Mouse (Mus musculus) layer of hippocampus, postnatal 10 days (tissue): ENCODE results near the gene Rgcc. TPM values are rescaled to one million over a fixed set of nuclear protein-coding genes. Genes with fewer than 3 reads are reported as not detected.
A peak's percentile ranks its signal among the peaks of the same experiment; 100 is the strongest.

Experiments used
- DNase-seq, 2 experiments: peaks; one replicate each; pipeline ENCODE4 v3.0.0; 2021; ENCODE audit warnings: low spot score in 2 of 2
- total RNA-seq, 2 experiments: library from RNA; stranded (reverse); gene quantifications; 2 replicates each; pipeline ENCODE4 v1.2.3; 2021

Gene Rgcc
- total RNA-seq, 2 experiments from 2014 or later, result 37.3 to 45.2 TPM

DNA sequence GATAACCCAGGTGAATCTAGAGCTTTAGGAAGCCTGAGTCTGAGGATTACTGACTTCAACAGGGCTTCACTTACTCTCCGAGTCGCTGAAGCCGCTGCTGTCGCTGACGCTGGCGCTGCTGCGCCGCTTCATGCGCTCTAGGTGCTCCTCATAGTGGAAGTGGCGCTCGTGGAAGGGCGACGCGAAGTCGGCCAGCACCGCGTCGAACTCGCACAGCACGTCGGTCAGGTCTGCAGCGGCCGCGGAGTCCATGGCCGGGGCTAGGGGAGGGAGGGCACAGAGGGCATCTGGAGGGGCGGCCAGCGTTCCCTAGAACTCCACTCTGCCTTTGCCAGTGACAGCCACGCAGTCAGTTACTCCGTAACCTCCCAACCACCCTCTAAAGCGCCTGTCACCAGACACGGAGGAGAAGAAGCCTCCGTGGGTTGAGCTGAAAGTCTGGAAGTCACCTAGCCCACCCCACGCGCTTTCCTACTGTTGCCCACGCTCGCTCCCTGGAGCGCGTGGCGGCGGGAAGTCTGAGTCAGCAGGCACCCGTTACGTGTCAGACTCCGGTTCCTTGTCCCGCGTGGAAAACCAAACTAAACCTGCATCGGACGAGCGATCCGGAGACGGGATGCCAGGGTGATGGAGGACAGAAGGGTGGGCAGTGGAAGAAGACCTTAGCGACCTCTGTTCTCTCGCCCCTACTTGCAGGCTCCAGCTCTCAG lies 649 bp downstream of the Rgcc start:
- peak in 1 of 2 experiments; percentile 44 for DNase-seq

DNA sequence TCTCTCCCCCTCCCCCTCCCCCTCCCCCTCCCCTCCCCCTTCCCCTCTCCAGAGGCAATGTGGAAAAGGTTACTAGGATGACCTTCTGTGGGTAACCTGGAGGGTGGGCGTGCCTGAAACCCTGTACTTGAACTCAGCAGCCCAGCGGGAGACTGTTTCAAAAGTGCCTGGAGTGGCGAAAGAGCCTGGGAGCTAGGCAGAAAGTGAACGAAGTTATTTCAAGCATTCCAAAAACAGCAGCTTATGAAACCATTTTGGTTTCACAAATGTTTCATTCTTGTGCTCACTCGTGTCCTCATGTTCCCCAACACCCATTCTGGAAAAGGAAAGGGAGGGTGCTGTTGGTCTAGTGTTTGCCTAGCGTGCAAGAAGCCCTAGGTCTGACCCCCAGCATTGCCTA lies 1.6 kb downstream of the Rgcc start:
- DNase-seq, result no peak

DNA sequence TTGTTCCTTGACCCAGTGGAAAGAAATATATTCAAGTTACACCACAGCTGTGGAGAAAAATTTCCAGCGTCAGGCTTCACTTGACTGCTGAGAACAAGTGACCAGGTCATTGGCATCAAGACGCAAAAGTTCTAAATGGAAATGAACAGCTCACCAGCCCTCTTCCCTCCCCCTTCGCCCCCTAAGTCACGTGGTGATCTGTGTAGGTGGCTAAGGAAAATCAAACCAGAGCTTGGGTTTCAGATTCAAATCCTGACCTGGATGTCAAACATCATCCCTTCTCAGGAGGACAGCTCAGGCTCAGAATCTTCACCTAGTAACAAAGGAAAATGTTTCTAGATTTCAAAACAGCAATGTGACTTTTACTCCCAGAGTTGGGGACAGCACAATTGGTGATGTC lies 2.2 kb downstream of the Rgcc start:
- no peak for DNase-seq

DNA sequence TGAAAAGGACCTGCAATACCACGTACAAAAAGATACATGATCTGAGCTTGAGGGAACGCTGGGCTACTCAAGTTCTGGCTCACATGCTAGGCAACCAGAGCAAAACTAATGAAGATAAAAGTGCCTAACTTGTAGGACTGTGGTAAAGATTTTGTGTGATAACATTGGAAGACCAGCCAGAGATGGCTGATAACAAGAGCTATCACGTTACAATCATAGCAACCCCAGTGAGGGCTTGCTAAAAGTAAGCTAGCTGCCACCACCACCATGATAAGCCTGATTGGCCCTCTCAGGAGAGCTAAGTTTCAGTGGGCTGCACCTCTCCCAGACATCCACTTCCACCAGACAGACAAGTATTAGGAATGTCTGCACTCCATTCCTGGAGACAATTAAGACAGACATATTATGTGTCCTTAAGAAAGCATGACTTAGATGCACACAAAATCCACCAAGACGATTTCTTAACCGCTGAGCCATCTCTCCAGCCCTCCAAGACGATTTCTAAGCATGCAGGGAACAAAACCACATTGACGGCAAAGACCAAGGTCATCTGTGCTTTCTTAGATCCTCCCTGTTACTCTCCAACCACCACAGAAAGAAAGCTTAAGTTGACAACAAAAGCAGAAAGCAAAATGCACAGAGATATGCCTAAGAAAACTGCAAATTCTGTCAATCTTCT lies 3.0 kb downstream of the Rgcc start:
- DNase-seq, result no peak

DNA sequence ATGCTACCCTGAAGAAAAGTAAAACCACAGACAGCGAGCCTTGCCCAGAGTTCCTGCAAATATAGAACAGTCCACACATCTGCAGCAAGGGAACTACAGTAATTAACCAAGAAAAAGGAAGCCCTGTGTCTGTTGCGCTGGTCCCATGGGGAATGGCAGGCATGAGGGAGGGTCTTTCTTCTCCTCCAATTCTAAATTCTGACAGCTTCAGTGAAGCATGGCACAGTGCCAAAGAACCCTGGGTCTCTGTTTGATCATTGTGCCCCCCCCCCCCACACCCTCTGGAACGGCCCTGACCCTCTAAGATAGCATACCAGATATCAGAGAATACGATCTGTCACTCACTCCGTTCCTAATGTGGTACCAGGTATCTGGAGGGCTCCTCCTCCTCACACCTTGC lies 4.6 kb downstream of the Rgcc start:
- no peak for DNase-seq

DNA sequence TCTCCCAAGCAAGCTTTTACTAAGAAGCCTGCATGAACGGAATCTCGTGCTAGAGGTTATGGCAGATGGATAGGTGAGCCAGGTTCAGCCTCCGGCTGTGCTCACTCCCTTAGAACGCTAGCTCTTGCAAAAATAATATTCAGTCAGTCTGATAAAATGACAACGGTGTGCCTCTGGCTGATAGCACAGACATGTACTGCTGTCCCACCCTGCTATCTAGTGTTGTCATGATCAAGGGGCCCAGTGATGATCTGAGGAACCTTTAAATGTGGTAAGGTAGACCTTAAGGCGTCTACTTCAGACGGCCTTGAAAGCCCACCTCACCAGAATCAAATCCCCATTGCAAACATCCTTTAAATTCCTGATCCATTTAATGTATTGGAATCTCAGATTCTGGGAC lies 5.2 kb downstream of the Rgcc start:
- DNase-seq, result no peak

DNA sequence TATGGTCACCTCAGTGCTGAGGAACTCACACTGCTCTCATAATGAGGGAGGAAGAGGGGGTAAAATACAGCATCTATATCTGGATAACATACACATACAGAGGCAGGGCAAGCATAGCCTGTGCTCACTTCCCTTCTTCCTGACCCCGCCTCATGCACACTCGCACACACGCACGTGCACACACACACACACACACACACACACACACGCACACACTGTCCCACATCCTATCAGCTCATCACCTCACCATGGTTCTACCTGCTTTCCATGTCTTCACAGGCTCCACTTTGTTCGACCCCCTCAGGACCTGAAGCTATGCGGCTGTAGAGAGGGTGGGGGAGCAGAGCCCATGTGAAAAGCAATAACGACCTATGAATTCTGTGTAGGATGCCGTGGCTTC lies 5.9 kb downstream of the Rgcc start:
- DNase-seq, result no peak

DNA sequence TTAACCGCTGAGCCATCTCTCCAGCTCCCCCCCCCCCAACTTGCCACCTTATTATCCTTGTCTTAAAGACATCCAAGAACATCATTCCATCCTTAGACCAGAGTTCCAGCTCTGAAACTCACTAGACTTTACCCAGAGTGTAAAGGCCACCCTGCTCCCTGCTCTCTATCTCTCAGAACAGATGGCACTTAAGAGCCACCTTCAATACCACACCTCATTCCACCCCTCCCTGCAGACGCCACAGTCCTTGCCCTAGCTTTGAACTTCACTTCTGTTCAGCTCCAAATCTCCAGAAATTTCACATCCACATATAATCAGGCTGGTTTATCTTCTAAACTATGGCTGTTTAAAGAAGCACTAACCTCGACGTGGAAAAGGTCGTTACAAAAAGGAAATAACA lies 6.5 kb downstream of the Rgcc start:
- no peak for DNase-seq

DNA sequence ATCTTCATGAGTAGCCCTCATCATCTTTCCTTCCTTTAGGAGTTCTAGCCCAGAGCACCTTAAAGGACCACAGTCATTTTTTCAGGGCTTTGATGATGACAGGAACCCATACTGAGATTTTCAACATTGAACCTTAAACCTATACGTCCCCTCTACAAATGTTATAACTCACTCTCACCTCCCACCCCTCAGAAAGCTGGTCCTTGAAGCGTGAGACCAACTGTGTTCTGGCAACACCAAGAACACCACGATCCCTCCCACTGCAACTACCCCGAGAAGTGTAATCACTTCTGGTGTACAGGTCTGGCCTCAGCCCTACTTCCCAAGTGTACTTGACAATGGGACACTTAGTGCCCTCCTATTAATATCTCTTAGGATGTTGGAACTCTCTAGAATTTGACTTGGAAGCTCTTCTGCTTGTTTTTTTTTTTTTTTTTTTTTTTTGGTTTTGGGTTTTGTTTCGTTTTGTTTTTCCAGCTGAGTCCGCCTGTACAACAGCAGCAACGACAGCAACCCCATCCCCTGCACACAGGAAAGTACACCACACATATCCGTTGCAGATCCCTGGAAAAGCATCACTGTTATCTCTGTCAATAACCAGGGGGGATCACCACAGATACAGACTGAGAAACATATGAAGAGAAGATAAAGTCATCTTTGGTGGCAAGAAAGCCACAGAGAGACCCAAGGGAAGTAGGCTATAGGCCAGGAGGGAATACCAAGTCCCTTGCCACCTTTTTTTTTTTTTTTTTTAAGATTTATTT lies 7.2 kb downstream of the Rgcc start:
- DNase-seq, result no peak

DNA sequence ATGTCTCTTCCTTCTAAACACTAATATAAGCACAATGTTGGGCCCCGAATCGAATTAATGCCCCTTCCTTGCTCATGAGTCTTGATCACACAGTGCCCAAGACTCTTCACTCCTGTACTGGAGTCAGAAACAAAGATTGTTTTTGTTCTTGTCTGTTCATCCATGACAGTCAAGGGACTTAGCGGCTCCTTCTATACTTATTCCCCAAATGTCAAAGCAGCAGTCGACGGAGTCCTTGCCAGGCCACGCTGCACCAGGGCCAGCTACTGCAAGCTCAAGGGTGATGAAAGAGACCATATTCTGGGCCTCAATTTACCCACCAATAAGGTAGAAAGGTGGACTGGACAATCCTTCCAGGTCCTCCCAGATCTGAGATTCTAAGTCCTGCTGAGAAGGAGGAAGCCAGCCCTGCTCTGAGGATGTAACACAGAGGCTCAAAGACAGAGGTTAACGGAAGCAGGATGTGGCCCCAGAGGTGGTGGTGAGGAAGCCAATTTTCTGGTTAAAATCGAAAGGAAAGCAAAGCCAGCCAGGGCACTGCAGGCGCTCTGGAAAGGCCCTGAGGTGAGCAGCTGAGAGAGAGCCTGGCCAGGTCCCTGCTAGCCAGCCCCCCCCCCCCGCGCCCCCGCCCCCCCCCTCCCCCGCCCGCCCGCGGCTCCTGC lies 8.2 kb downstream of the Rgcc start:
- peak in 1 of 2 experiments; percentile 34 for DNase-seq

DNA sequence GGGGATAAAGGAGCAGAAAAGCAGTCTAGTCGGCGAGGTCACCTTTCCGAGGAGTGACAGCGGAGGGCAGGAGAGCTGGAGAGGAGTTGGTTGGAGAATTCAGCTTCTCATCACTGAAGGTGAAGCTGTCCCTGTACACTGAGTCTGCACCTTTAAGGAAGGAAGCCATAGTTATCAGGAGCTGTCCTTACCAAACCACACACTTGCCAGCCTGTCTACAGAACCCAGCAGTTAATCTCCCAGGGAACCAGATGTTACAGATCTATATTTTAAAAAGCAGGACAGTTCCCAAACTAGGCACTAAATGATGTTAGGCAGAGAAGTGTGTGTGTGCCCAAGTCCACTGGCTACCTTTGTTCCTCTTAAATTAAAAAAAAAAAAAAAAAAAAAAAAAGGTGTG lies 9.8 kb downstream of the Rgcc start:
- DNase-seq, result no peak

DNA sequence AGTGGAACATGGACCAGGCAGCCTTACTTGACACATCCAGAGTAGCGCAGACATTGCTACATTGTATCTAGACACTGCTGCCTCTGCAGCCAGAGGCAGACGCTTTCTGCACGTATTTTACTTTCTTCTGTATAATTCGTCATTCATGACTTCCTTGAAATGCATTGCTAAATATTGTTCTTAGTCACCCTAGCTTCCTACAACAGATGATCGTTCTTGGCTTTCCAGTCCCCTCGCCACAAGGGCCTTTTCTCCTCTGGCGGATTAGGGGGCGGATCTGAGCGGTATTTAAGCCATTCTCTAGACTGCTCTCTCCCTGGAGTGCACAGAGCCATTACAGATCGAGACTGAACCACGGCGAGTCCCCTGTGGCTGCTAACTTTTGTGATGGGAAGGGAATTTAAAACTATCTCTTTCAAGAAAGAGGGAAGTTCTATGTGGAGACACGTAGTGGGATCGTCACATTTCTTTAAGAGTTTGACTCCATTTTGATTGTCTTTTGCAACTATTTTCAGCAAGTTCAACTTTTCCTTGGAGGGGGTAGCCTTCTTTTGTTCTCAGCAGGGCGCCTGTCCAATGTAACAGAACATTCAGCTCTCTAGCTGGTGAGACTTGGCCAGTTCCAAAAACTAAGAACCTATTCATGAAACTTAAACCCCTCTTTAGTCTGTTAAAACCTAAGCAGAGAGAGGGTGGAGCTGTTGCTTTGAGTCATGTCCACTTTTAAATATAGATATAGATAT lies 10.6 kb downstream of the Rgcc start:
- DNase-seq, result no peak

DNA sequence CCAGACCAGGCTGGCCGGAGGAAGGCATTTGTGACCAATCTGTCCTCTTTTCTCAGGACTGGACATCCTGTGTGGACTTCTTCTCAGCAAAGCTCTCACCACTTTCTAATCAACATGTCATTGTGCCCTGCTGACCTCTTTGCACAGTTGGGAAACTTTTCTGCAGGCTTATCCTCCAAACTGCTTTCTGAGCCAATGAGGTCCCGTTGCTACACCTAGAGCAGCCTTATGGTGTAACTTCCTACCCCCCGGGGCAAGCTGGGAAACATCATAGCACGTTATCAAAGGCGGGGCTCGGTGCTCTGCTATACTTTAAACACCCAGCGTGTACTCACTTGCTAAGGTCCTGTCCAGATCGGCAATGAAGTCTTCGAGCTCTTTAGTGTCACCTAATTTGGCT lies 11.5 kb downstream of the Rgcc start:
- DNase-seq, result no peak

DNA sequence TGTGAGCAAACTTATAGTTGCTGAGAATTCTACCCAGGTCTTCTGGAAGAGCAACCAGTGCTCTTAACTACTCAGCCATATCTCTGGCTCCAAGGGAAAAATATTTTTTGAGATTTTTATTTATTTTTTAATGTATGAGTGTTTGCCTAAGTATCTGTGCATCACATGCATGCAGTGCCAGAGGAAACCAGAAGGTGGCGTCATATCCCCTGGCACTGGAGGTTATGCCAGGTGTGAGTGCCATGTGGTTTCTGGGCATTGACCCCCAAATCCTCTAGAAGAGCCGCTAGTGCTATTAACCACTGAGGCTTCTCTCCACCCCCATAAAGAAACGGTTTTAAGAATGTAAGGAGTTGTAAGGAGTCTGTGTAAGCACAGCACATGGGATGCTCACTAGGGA lies 13.2 kb downstream of the Rgcc start:
- DNase-seq, result no peak

DNA sequence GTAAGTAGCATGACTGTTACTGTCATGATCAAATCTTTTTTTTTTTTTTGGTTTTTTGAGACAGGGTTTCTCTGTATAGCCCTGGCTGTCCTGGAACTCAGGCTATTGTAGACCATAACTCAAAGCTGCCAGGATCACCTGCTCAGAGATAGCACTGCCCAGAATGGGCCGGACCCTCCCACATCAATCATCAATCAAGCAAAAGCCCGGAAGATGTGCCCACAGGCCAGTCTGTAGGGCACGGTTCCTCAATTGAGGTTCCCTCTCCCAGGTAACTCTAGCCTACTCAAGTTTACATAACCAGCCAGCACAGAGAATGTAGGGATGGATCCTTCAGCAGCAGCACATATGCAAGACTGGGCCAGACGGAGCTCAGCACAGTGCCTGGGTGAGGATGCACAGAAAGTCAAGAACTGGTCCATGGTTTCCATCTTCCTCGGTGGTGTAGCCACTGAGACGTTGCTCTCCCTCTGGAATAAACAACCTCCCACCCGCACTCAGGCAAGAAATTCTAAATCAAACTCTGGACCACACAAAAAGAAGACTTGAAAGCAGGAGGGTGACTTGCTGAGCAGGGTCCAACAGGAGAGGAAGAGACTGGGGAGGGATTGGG lies 14.1 kb downstream of the Rgcc start:
- DNase-seq, result no peak

DNA sequence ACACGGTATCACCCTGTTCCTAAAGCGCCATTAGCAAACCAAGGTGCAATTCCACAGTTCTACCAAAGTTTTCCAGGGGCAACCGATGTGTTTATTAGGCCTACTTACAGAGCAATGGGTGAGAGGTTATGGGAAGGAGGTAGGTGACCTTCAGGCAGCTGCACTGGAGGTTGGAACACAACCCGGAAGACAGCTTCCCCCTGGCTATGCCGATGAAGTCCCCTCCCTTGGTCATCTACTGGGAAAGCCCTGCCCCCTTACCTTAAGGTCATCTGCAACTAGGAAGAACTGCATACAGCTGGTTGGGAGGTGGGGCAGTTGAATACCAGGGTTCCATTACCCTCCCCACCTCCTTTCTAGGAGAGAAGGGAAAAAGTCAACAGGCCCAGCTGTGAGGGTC lies 15.9 kb downstream of the Rgcc start:
- DNase-seq, result no peak

DNA sequence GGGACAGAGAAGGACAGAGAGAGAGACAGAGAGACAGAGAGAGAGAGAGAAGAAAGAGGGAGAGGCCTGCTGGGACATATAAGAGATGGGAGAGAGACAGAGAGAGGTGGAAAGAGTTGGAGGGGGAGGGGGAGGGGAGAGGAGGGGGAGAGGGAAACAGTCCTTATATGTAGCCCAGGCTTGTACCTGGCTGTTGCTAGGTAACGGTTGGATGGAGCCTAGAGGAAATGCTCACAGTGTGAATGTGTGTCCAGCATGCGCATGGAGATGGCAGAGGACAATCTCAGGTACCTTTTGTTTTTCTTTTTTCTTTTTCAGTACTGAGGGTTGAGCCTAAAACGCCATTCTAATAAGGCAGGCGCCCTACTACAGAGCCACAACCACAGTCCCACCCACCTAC lies 16.8 kb downstream of the Rgcc start:
- DNase-seq, result no peak

DNA sequence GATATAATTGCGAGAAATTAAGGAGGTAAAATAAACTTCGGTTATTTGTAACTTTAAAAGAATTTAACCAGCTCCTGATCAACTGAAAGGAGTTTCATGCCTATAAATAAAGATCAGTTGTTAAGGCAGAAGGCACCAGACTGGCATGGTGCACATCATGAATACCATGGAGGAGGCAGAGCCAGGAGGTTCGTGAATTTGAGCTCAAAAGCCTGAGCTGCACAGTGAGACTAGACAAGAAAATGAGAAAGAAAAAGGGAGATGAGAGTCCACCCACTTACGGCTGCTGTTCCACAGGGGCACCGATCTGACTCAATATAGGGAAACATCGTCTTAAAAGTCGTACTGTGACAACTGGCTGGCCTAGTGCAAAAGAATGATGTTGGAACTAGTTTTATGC lies 17.5 kb downstream of the Rgcc start:
- no peak for DNase-seq

DNA sequence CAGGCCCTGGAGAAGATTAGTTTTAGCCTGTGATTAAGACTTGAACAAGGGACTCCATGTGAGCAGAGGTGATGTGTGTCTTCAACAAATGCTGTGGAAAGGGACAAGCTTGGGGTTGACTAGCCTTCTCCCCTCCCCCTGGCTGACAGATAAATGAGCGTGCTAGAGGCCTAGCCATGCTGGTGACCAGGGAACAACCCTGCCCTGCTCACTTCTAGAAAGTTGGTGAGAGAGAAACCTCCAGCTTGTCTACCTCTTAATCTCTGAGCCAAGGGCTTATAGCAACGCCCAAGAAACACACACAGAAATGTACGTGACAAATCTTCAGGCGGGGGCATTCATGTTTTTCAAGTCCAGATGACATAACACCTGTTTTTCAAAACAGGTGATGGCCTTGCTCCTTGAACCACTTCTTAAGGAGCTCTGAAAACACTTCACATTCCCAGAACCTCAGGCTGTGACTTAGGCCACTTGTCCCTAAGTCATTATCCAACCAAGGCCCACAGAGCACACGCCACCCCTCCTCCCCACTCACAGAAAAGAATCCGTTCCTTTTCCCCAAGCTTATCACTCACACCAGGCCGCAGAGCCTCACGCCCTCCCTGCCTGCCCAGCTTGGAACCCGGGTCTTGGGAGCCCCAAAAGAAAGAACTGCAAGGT lies 19.4 kb downstream of the Rgcc start:
- DNase-seq, result no peak

DNA sequence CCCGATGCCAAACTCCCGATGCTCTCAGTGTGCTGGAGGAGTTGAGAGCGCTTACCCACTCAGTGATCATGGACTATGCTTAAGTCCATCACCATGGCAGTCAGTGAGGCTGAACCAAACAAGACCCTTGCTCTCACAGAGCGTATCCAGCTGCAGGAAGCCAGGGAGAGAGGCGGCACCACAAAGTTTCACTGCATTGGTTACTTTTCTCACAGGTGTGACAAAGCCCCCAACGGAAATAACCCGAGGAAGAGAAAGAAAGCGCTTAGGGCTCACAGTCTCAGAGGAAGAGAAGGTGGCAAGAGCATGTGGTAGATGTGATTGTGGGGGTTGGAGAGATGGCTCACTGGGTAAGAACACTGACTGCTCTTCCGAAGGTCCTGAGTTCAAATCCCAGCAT lies 21.0 kb downstream of the Rgcc start:
- DNase-seq, result no peak
